8 mouse cellular contexts compared by ENCODE assay signal in genomic region chr8:119394524-119395026, GRCm38 (mm10). TPM values are rescaled to one million over a fixed set of nuclear protein-coding genes. Genes with fewer than 3 reads are reported as not detected.
DNase-seq lines count a peak whose midpoint lies in the region; ATAC-seq and TF ChIP-seq lines count a peak whose summit lies in the region.

Mlycd (plus strand) TSS chr8:119394878.

- H3ac ChIP-seq in C2C12 (ENCODE audit: control insufficient read depth, insufficient read length, low read depth), result peak within 1 kb of the TSS; percentile 88

- peak; percentile 88 for ATAC-seq in heart, embryonic 11.5 days (replicated peaks; ENCODE audit: insufficient number of reproducible peaks, low FRiP score, low TSS enrichment)
- peak; percentile 92 for ATAC-seq in kidney, postnatal 0 days (replicated peaks; ENCODE audit: low FRiP score, low read depth)
- ATAC-seq in liver, embryonic 11.5 days (replicated peaks; ENCODE audit: low FRiP score), result peak; percentile 94
- ATAC-seq in stomach, embryonic 14.5 days (ENCODE audit: insufficient number of reproducible peaks, insufficient read depth, low FRiP score, low read depth), result peak; percentile 94

- no peaks in the 10 kb centered on the region for H3K79me3 ChIP-seq in C2C12 (ENCODE audit: low read depth)

- TF ChIP-seq CTCF in C2C12 (IDR thresholded peaks at IDR 0.05; ENCODE audit: control insufficient read depth, insufficient read depth, insufficient read length), result no peak
- TF ChIP-seq CTCF in brain, embryonic 14.5 days (IDR thresholded peaks at IDR 0.05; ENCODE audit: borderline replicate concordance, extremely low read depth, insufficient read depth, insufficient read length), result no peak
- TF ChIP-seq CTCF in kidney, postnatal 0 days (IDR thresholded peaks at IDR 0.05; ENCODE audit: low read depth), result no peak

- peak within 1 kb of the TSS; percentile 91 for H3K9ac ChIP-seq in heart, embryonic 11.5 days (ENCODE audit: low read depth, low read length)
- peak within 1 kb of the TSS; percentile 91 for H3K9ac ChIP-seq in kidney, postnatal 0 days (ENCODE audit: low read depth, low read length)
- peak within 1 kb of the TSS; percentile 70 for H3K9ac ChIP-seq in liver, embryonic 11.5 days (ENCODE audit: low read depth, low read length)
- H3K9ac ChIP-seq in stomach, embryonic 14.5 days (replicated peaks; ENCODE audit: low read depth, low read length), result peak within 1 kb of the TSS; percentile 78

- peaks cover 26% of the 10 kb centered on the region for H3K4me1 ChIP-seq in erythroblast, embryonic 14.5 days (ENCODE audit: control insufficient read depth)
- peaks cover 6% of the 10 kb centered on the region for H3K4me1 ChIP-seq in heart, embryonic 11.5 days (ENCODE audit: control insufficient read depth, insufficient read depth, low read length)
- H3K4me1 ChIP-seq in kidney, postnatal 0 days (replicated peaks; ENCODE audit: insufficient read depth, low read length), result peaks cover 14% of the 10 kb centered on the region; the same call in 1 of the 2 replicates
- peaks cover 4% of the 10 kb centered on the region for H3K4me1 ChIP-seq in liver, embryonic 11.5 days (replicated peaks; ENCODE audit: control insufficient read depth, insufficient read depth, low read length)
- H3K4me1 ChIP-seq in stomach, embryonic 14.5 days (ENCODE audit: control insufficient read depth, insufficient read depth, low read length), result peaks cover 6% of the 10 kb centered on the region; the same call in 1 of the 2 replicates

- no peaks in the 10 kb centered on the region for H3K36me3 ChIP-seq in C2C12 (ENCODE audit: control insufficient read depth, insufficient read depth)
- H3K36me3 ChIP-seq in erythroblast, embryonic 14.5 days (ENCODE audit: control insufficient read depth), result no peaks in the 10 kb centered on the region
- no peaks in the 10 kb centered on the region for H3K36me3 ChIP-seq in heart, embryonic 11.5 days (ENCODE audit: control insufficient read depth, insufficient read depth, low read length)
- no peaks in the 10 kb centered on the region for H3K36me3 ChIP-seq in kidney, postnatal 0 days (ENCODE audit: insufficient read depth, low read length)
- no peaks in the 10 kb centered on the region for H3K36me3 ChIP-seq in liver, embryonic 11.5 days (ENCODE audit: control insufficient read depth, insufficient read depth, low read length)
- no peaks in the 10 kb centered on the region for H3K36me3 ChIP-seq in stomach, embryonic 14.5 days (ENCODE audit: control insufficient read depth, insufficient read depth, low read length)

- H3K4me2 ChIP-seq in heart, embryonic 11.5 days, result peak within 1 kb of the TSS; percentile 100
- peak within 1 kb of the TSS; percentile 100 for H3K4me2 ChIP-seq in kidney, postnatal 0 days (ENCODE audit: low read length)
- H3K4me2 ChIP-seq in liver, embryonic 11.5 days, result peak within 1 kb of the TSS; percentile 97
- peak within 1 kb of the TSS; percentile 99 for H3K4me2 ChIP-seq in stomach, embryonic 14.5 days (replicated peaks; ENCODE audit: low read depth, low read length)

- WGBS in heart, embryonic 11.5 days (ENCODE audit: insufficient replicate concordance), result 4% methylated on average over 44 of the region's 44 CpGs
- 3% methylated on average over 42 of the region's 44 CpGs for WGBS in kidney, postnatal 0 days
- WGBS in liver, embryonic 11.5 days, result 3% methylated on average over 44 of the region's 44 CpGs
- 2% methylated on average over 44 of the region's 44 CpGs for WGBS in stomach, embryonic 14.5 days

- DNase-seq in brain, embryonic 14.5 days (ENCODE audit: low read depth), result peak; percentile 95
- peak; percentile 94 for DNase-seq in kidney, postnatal 0 days (ENCODE audit: low spot score)
- DNase-seq in liver, embryonic 11.5 days (ENCODE audit: low spot score), result peak; percentile 92
- DNase-seq in naive thymus-derived CD4-positive, alpha-beta T cell, adult 2 months (ENCODE audit: low read depth), result peak; percentile 83

- H3K27me3 ChIP-seq in C2C12 (ENCODE audit: control insufficient read depth, insufficient read depth, insufficient read length), result no peaks in the 10 kb centered on the region
- H3K27me3 ChIP-seq in erythroblast, embryonic 14.5 days (ENCODE audit: control insufficient read depth), result no peaks in the 10 kb centered on the region
- no peaks in the 10 kb centered on the region for H3K27me3 ChIP-seq in heart, embryonic 11.5 days (ENCODE audit: control insufficient read depth, insufficient read depth, low read length)
- no peaks in the 10 kb centered on the region for H3K27me3 ChIP-seq in kidney, postnatal 0 days (ENCODE audit: insufficient read depth, low read length)
- no peaks in the 10 kb centered on the region for H3K27me3 ChIP-seq in liver, embryonic 11.5 days (replicated peaks; ENCODE audit: control insufficient read depth, insufficient read depth, low read length)
- no peaks in the 10 kb centered on the region for H3K27me3 ChIP-seq in stomach, embryonic 14.5 days (ENCODE audit: control insufficient read depth, insufficient read depth, low read length)

- H3K9me3 ChIP-seq in erythroblast, embryonic 14.5 days (ENCODE audit: control insufficient read depth, low read length), result no peaks in the 10 kb centered on the region
- H3K9me3 ChIP-seq in heart, embryonic 11.5 days (replicated peaks; ENCODE audit: control insufficient read depth, low read length), result no peaks in the 10 kb centered on the region
- H3K9me3 ChIP-seq in kidney, postnatal 0 days (replicated peaks; ENCODE audit: low read length), result no peaks in the 10 kb centered on the region
- no peaks in the 10 kb centered on the region for H3K9me3 ChIP-seq in liver, embryonic 11.5 days (ENCODE audit: control insufficient read depth, low read length)
- no peaks in the 10 kb centered on the region for H3K9me3 ChIP-seq in stomach, embryonic 14.5 days (ENCODE audit: control insufficient read depth, low read depth, low read length)

- peak within 1 kb of the TSS; percentile 56 for H3K4me3 ChIP-seq in C2C12 (ENCODE audit: insufficient read depth, poor library complexity, severe bottlenecking)
- H3K4me3 ChIP-seq in erythroblast, embryonic 14.5 days (replicated peaks), result peak within 1 kb of the TSS; percentile 75
- H3K4me3 ChIP-seq in heart, embryonic 11.5 days (ENCODE audit: low read depth, low read length), result peak within 1 kb of the TSS; percentile 87
- peak within 1 kb of the TSS; percentile 77 for H3K4me3 ChIP-seq in kidney, postnatal 0 days (replicated peaks; ENCODE audit: low read depth, low read length)
- peak within 1 kb of the TSS; percentile 66 for H3K4me3 ChIP-seq in liver, embryonic 11.5 days (ENCODE audit: low read depth, low read length)
- H3K4me3 ChIP-seq in stomach, embryonic 14.5 days (ENCODE audit: low read depth, low read length), result peak within 1 kb of the TSS; percentile 82

- peak within 1 kb of the TSS; percentile 84 for H3K27ac ChIP-seq in heart, embryonic 11.5 days (ENCODE audit: low read depth, low read length)
- peak within 1 kb of the TSS; percentile 93 for H3K27ac ChIP-seq in kidney, postnatal 0 days
- peak within 1 kb of the TSS; percentile 82 for H3K27ac ChIP-seq in liver, embryonic 11.5 days (ENCODE audit: low read depth, low read length)
- peak within 1 kb of the TSS; percentile 69; the same call in 1 of the 2 replicates for H3K27ac ChIP-seq in stomach, embryonic 14.5 days (ENCODE audit: low read length)

- H3K79me2 ChIP-seq in C2C12 (ENCODE audit: control insufficient read depth, insufficient read depth), result no peaks in the 10 kb centered on the region

- peak; percentile 82; the same call in 1 of the 2 replicates for TF ChIP-seq POLR2A in brain, embryonic 14.5 days (IDR thresholded peaks at IDR 0.05; ENCODE audit: borderline replicate concordance, extremely low read depth, insufficient read depth, insufficient read length, poor library complexity, severe bottlenecking)

TF ChIP-seq in C2C12, 6 proteins besides CTCF, POLR2A, EP300 and RAD21:
- TF ChIP-seq CEBPB (IDR thresholded peaks at IDR 0.05; ENCODE audit: low read depth) (no peak), MAX (IDR thresholded peaks at IDR 0.05) (peak; percentile 54), MYOD1 (IDR thresholded peaks at IDR 0.05; ENCODE audit: control insufficient read depth, insufficient read length, low read depth) (peak; percentile 81)

RNA-seq across cellular contexts. Expression of gene Mlycd, which starts in this region (rescaled TPM):
- 7.5 TPM for polyA plus RNA-seq in C2C12 (2012; fragmentation: generic; extraction: Trizol)
- polyA plus RNA-seq in brain, embryonic 14.5 days (2012; rRNA removed), result 16.3 and 19.5 TPM in 2 replicates
- polyA plus RNA-seq in erythroblast, embryonic 14.5 days (2012), result 0.28 and 0.34 TPM in 2 replicates
- 14.2 and 19.0 TPM in 2 replicates for polyA plus RNA-seq in heart, embryonic 11.5 days (2014; fragmentation: Nextera tagmentation; extraction: Ambion mirVana)
- 19.5 and 21.9 TPM in 2 replicates for polyA plus RNA-seq in kidney, postnatal 0 days (2015; fragmentation: Nextera tagmentation; extraction: Ambion mirVana)
- polyA plus RNA-seq in liver, embryonic 11.5 days (2014; fragmentation: Nextera tagmentation; extraction: Ambion mirVana), result 13.7 and 15.0 TPM in 2 replicates
- polyA plus RNA-seq in stomach, embryonic 14.5 days (2014; fragmentation: Nextera tagmentation; extraction: Ambion mirVana), result 16.7 and 18.7 TPM in 2 replicates

Comparison
In these comparisons a context has a peak if more than half of its experiments do, and no peak if none do; other contexts are left out.
1. Peak in every context shown above with its lines: DNase-seq, ATAC-seq, H3K4me3 ChIP-seq and H3K27ac ChIP-seq.